Mouse (Mus musculus) limb, embryonic 12.5 days (tissue): Measurements from ENCODE around the gene Tac4. TPM values are rescaled to one million over a fixed set of nuclear protein-coding genes. Genes with fewer than 3 reads are reported as not detected.
A peak's percentile ranks its signal among the peaks of the same experiment; 100 is the strongest.

ENCODE experiments used
- ATAC-seq: fragments of 200-750 bp; cut with Nextera tagmentation; 2 replicates; pipeline ENCODE4 v1.8.0; 2017; ENCODE audit warnings: low read depth, moderate TSS enrichment; ENCODE audit not compliant: insufficient number of reproducible peaks, insufficient read depth, low FRiP score, low TSS enrichment
- H3K27ac ChIP-seq: fragments of 300-500 bp; sonication (generic); 2 replicates; pipeline ENCODE4 v1.5.1; 2016; ENCODE audit warnings: mild to moderate bottlenecking, moderate library complexity
- H3K27me3 ChIP-seq: fragments of 300-500 bp; sonication (generic); 2 replicates; pipeline ENCODE4 v1.6.1; 2016; ENCODE audit warnings: mild to moderate bottlenecking, moderate library complexity
- H3K36me3 ChIP-seq: fragments of 300-500 bp; sonication (generic); 2 replicates; pipeline ENCODE4 v1.6.1; 2016; ENCODE audit warnings: mild to moderate bottlenecking, moderate library complexity
- H3K4me1 ChIP-seq: fragments of 300-500 bp; sonication (generic); replicated peaks from 2 replicates; pipeline ENCODE4 v1.6.1; 2016
- H3K4me2 ChIP-seq: fragments of 300-500 bp; sonication (generic); 2 replicates; pipeline ENCODE4 v1.6.1; 2016; ENCODE audit warnings: mild to moderate bottlenecking, moderate library complexity
- H3K4me3 ChIP-seq: fragments of 300-500 bp; sonication (generic); replicated peaks from 2 replicates; pipeline ENCODE4 v1.5.1; 2016; ENCODE audit warnings: mild to moderate bottlenecking
- H3K9ac ChIP-seq: fragments of 300-500 bp; sonication (generic); replicated peaks from 2 replicates; pipeline ENCODE4 v1.6.1; 2016; ENCODE audit warnings: mild to moderate bottlenecking, moderate library complexity
- H3K9me3 ChIP-seq: fragments of 300-500 bp; sonication (generic); 2 replicates; pipeline ENCODE4 v1.6.1; 2016; ENCODE audit warnings: mild to moderate bottlenecking, moderate library complexity
- WGBS: fragments of 180-500 bp; shearing (Covaris S2); methylation state at CpG from one replicate; pipeline ENCODE4 v1.1.7; 2016; 5-methylcytosine and 5-hydroxymethylcytosine counted together
- polyA plus RNA-seq: library from polyadenylated mRNA; unstranded; fragments of >200 nt; fragmentation: Nextera tagmentation; extraction: Ambion mirVana; gene quantifications from 2 replicates; pipeline ENCODE4 v1.2.1, GENCODE M21; 2016

Tac4 gene
- polyA plus RNA-seq, 1 experiment from 2014 or later, result not detected

DNA sequence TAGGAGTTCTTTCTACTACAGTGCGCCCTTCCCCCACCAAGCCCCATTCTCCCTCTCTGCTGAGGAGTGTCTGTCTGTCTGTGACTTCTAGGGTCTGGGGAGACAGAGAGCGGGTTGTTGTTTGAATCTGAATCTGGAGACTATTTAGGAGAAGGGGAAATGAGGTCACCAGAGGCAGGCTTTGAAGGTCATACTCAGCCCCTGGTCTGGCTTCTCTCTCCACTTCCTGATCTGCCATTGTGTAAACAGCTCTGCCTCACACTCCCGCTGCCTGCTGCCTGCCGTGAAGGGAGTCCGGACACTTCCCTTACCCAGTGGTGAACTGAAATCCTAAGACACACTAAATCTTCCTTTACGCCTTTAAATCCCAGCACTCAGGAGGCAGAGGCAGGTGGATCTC lies 22.9 kb upstream of the Tac4 start:
- H3K9me3 ChIP-seq, result no peaks in the 10 kb centered on the region
- H3K4me1 ChIP-seq, result peaks cover 6% of the 10 kb centered on the region

GRCm38 (mm10) chr11:95242653-95243052 lies 18.7 kb upstream of the Tac4 start:
- Histone ChIP-seq H3K4me1 (peaks cover 10% of the 10 kb centered on the region), H3K4me2 (no peak overlapping the region), H3K36me3 (no peaks in the 10 kb centered on the region), H3K9ac (no peak overlapping the region), H3K27me3 (no peaks in the 10 kb centered on the region), H3K27ac (no peak overlapping the region), H3K9me3 (no peaks in the 10 kb centered on the region), H3K4me3 (no peak overlapping the region)
- ATAC-seq, result no peak
- WGBS, result 61% methylated on average over 6 of the region's 6 CpGs

More for the DNA sequence above, 22.9 kb upstream of the Tac4 start:
- Histone ChIP-seq H3K27ac (no peak overlapping the region), H3K9ac (no peak overlapping the region), H3K4me2 (no peak overlapping the region), H3K27me3 (peaks cover 5% of the 10 kb centered on the region; the same call in 1 of the 2 replicates), H3K36me3 (no peaks in the 10 kb centered on the region), H3K4me3 (no peak overlapping the region)
- ATAC-seq, result no peak
- WGBS, result 59% methylated on average over 6 of the region's 6 CpGs

DNA sequence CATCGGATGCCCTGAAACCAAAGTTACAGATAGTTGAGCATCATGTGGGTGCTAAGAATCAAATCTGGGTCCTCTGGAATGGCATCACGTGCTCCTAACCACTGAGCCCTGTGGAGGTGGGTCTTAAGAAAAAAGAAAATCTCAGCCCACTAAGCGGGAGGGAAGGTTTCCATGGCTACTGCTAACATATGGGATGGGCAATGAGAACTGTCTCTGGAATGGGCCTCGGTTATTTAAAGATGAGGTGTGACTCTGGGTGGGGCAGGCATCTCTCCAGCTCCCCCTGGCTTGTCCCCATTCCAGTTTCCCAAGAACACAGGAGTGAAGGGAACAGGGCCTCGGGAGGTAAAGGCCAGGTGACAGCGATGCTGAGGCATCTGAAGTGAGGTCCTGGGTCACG lies 15.9 kb upstream of the Tac4 start:
- H3K36me3 ChIP-seq, result no peaks in the 10 kb centered on the region
- peaks cover 10% of the 10 kb centered on the region; the same call in 1 of the 2 replicates for H3K4me1 ChIP-seq
- no peak overlapping the region for H3K4me2 ChIP-seq
- 64% methylated on average over 7 of the region's 7 CpGs for WGBS
- ATAC-seq, result no peak
- no peak overlapping the region for H3K4me3 ChIP-seq
- no peak overlapping the region for H3K9ac ChIP-seq
- H3K27ac ChIP-seq, result no peak overlapping the region
- H3K27me3 ChIP-seq, result 0 out of 2 replicates have a peak, but pooled peaks cover 2% of the 10 kb centered on the region
- no peaks in the 10 kb centered on the region for H3K9me3 ChIP-seq

DNA sequence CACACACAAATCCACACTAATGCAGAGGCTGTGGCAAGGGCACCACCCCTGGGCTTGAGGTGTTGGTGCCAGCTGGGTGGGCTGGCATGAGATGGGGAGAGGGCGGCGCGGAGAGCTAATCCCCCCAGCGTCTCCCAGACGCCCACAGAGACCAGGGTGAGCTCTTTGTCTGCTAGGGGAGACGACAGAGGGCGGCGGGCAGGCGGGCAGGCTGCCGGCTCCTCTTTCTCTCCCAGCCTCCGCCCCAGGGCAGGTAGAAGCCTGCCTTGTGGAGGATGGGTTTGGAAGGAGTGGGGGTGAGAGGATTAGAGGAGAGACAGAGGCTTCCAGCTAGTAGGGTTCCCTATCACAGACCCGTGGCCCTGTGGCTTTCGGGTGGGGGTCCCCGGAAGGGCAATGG lies 14.3 kb upstream of the Tac4 start:
- Histone ChIP-seq H3K9ac (no peak overlapping the region), H3K4me3 (no peak overlapping the region), H3K4me1 (peaks cover 7% of the 10 kb centered on the region; the same call in 1 of the 2 replicates), H3K4me2 (no peak overlapping the region), H3K27me3 (0 out of 2 replicates have a peak, but pooled peaks cover 5% of the 10 kb centered on the region), H3K27ac (no peak overlapping the region), H3K36me3 (no peaks in the 10 kb centered on the region), H3K9me3 (no peaks in the 10 kb centered on the region)
- ATAC-seq, result no peak
- 56% methylated on average over 14 of the region's 14 CpGs for WGBS

GRCm38 (mm10) chr11:95250110-95250509 lies 11.2 kb upstream of the Tac4 start:
- Histone ChIP-seq H3K36me3 (no peaks in the 10 kb centered on the region), H3K9ac (no peak overlapping the region), H3K27me3 (0 out of 2 replicates have a peak, but pooled peaks cover 5% of the 10 kb centered on the region), H3K4me2 (no peak overlapping the region), H3K4me3 (no peak overlapping the region), H3K9me3 (no peaks in the 10 kb centered on the region), H3K4me1 (peaks cover 4% of the 10 kb centered on the region; the same call in 1 of the 2 replicates), H3K27ac (no peak overlapping the region)
- 50% methylated on average over 10 of the region's 10 CpGs for WGBS
- ATAC-seq, result no peak

DNA sequence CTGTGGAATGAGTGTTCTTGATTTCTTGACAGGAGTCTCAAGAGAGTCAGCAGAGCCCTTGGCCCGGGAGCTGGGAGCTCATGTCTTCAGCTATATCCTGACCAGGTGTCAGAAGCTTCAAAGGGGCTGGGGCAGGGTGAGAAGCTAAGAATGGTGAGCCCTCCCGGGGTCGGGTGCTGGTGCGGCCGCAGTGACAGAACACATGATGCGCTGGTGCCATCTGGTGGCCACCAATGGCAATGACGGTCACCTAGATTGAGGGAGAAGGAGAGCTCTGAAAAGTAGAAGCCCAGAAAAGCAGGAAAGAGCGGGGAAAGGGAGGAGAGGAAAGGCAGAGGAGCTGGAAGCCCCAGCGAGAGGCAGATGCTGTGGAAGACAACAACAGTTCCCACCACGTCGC lies 10.0 kb upstream of the Tac4 start:
- H3K27ac ChIP-seq, result no peak overlapping the region
- 0 out of 2 replicates have a peak, but pooled peaks cover 5% of the 10 kb centered on the region for H3K27me3 ChIP-seq
- H3K36me3 ChIP-seq, result no peaks in the 10 kb centered on the region
- WGBS, result 6% methylated on average over 11 of the region's 11 CpGs
- H3K4me1 ChIP-seq, result peaks cover 4% of the 10 kb centered on the region; the same call in 1 of the 2 replicates
- H3K4me2 ChIP-seq, result no peak overlapping the region
- ATAC-seq, result no peak
- H3K4me3 ChIP-seq, result no peak overlapping the region
- no peaks in the 10 kb centered on the region for H3K9me3 ChIP-seq
- H3K9ac ChIP-seq, result no peak overlapping the region

- no peak for ATAC-seq
- Histone ChIP-seq H3K27me3 (peaks cover 10% of the 10 kb centered on the region; the same call in 1 of the 2 replicates), H3K4me1 (peaks cover 1% of the 10 kb centered on the region; the same call in 1 of the 2 replicates), H3K4me2 (no peak overlapping the region), H3K4me3 (no peak overlapping the region), H3K9me3 (no peaks in the 10 kb centered on the region), H3K36me3 (no peaks in the 10 kb centered on the region), H3K27ac (no peak overlapping the region), H3K9ac (no peak overlapping the region)
- 77% methylated on average over 6 of the region's 6 CpGs for WGBS
Measured at GRCm38 (mm10) chr11:95252104-95252503, 9.2 kb upstream of the Tac4 start.

GRCm38 (mm10) chr11:95254165-95254564 lies 7.2 kb upstream of the Tac4 start:
- no peak overlapping the region for H3K4me3 ChIP-seq
- H3K36me3 ChIP-seq, result no peaks in the 10 kb centered on the region
- 92% methylated on average over 8 of the region's 8 CpGs for WGBS
- no peak overlapping the region for H3K4me2 ChIP-seq
- ATAC-seq, result no peak
- H3K27ac ChIP-seq, result no peak overlapping the region
- no peak overlapping the region for H3K9ac ChIP-seq
- no peaks in the 10 kb centered on the region for H3K9me3 ChIP-seq
- no peaks in the 10 kb centered on the region; the same call in 1 of the 2 replicates for H3K4me1 ChIP-seq
- H3K27me3 ChIP-seq, result peaks cover 10% of the 10 kb centered on the region; the same call in 1 of the 2 replicates

DNA sequence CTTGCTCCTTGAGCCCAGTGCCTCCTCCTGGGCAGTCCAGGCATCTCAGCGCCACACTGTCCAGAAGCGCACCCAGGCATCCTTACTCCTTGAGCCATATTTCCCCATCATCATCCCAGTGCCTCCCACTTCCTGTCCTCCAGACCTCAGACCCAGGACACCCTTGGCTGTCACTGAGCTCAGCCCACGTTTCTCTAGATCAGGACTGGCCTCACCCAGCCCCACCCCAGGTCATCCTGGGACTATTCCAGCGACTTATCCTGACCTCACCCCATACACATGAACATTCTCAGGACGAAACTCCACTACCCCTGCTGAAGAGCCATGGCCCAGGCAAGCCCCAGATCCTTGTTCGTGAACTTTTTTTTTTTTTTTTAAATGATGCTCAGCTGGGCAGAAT lies 5.6 kb upstream of the Tac4 start:
- ATAC-seq, result no peak
- H3K9ac ChIP-seq, result no peak overlapping the region
- no peaks in the 10 kb centered on the region for H3K36me3 ChIP-seq
- no peaks in the 10 kb centered on the region for H3K9me3 ChIP-seq
- H3K4me1 ChIP-seq, result no peaks in the 10 kb centered on the region; the same call in 1 of the 2 replicates
- H3K4me2 ChIP-seq, result no peak overlapping the region
- peaks cover 5% of the 10 kb centered on the region; the same call in 1 of the 2 replicates for H3K27me3 ChIP-seq
- H3K27ac ChIP-seq, result no peak overlapping the region
- WGBS, result 77% methylated on average over 6 of the region's 6 CpGs
- no peak overlapping the region for H3K4me3 ChIP-seq

DNA sequence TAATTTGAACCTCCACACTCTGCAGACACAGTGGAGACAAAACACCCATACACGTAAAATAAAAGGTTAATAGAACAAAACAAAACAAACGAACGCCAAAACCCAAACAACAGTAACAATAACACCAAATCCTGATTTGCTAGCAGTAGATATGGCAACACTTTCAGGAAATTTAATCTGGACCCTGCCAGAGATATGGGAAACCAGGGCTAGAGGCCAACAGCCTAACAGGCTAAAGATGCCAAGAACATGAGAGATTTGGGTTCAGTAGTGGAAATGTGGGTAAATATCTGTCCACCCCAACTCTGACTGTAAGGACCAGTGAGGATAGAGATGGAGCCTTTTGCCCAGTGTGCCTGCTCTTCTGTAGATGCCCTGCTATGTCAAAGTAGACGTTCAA lies 3.4 kb upstream of the Tac4 start:
- Histone ChIP-seq H3K27me3 (peaks cover 8% of the 10 kb centered on the region; the same call in 1 of the 2 replicates), H3K4me3 (peak overlapping the region; percentile 59; the same call in 1 of the 2 replicates), H3K36me3 (no peaks in the 10 kb centered on the region), H3K9me3 (no peaks in the 10 kb centered on the region), H3K4me2 (peak overlapping the region; percentile 92), H3K9ac (no peak overlapping the region), H3K27ac (no peak overlapping the region), H3K4me1 (no peaks in the 10 kb centered on the region; the same call in 1 of the 2 replicates)
- WGBS, result 56% methylated on average over 4 of the region's 4 CpGs
- ATAC-seq, result no peak

DNA sequence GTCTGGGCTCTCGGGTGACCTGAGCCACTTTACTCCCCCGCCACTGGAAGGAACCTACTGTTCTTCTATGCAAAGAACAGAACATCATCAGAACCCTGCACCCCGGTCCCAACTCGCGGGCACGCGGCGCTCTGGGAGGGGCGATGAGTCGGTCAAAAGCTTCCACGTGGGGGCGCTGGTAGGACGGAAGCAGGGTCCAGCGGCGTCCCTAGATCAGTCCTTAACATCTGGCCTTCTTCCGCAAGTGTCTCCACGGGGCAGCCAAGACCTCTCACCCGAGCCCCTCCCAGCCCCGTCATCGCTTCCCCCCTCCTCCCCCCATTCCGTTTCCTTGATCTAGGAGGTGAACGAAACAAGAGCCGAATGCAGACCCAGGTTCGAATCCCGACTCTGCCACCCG lies 2.8 kb upstream of the Tac4 start:
- Histone ChIP-seq H3K27me3 (peaks cover 8% of the 10 kb centered on the region; the same call in 1 of the 2 replicates), H3K4me3 (peak overlapping the region; percentile 59), H3K4me2 (peak overlapping the region; percentile 92), H3K27ac (no peak overlapping the region; the same call in 1 of the 2 replicates), H3K4me1 (no peaks in the 10 kb centered on the region; the same call in none of the 2 replicates), H3K9me3 (no peaks in the 10 kb centered on the region), H3K36me3 (no peaks in the 10 kb centered on the region), H3K9ac (peak overlapping the region; percentile 70)
- ATAC-seq, result no peak
- WGBS, result 1% methylated on average over 26 of the region's 26 CpGs
